Mouse (Mus musculus) adipocyte (in vitro differentiated cells): ENCODE measurements around the gene Mfsd14a.

Experiments
- DNase-seq: peaks from one replicate; pipeline ENCODE4 v3.0.0-alpha.2; 2016; ENCODE audit warnings: low spot score

Mfsd14a gene

GRCm38 (mm10) chr3:116653278-116653945, 9.1 kb downstream of the Mfsd14a start:
- no peak for DNase-seq

- peak; percentile 19 for DNase-seq
Measured at GRCm38 (mm10) chr3:116652033-116652446, 10.4 kb downstream of the Mfsd14a start.

- no peak for DNase-seq
Measured at GRCm38 (mm10) chr3:116650698-116651097, 11.8 kb downstream of the Mfsd14a start.

GRCm38 (mm10) chr3:116648805-116649204, 13.7 kb downstream of the Mfsd14a start:
- peak; percentile 45 for DNase-seq

GRCm38 (mm10) chr3:116646387-116646786, 16.1 kb downstream of the Mfsd14a start:
- DNase-seq = no peak

DNA sequence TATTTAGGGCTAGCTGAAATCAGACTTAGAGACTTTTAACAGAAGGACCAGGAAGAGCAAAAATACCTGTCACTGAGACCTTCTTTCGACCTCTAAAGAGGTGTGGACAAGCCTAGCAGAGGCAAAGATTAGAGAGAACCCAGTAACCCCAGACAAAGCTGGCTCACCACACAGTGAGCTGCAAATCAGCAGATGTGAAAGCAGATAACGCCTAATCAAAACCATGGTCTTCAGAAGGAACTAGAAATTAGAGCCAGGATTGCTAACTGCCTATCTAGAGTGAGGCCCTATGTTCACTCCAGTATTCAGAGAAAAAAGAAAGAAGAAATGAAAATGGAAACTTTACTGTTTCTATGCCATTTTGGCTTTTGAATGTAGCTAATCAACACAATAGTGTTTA, 20.1 kb downstream of the Mfsd14a start:
- DNase-seq = no peak

DNA sequence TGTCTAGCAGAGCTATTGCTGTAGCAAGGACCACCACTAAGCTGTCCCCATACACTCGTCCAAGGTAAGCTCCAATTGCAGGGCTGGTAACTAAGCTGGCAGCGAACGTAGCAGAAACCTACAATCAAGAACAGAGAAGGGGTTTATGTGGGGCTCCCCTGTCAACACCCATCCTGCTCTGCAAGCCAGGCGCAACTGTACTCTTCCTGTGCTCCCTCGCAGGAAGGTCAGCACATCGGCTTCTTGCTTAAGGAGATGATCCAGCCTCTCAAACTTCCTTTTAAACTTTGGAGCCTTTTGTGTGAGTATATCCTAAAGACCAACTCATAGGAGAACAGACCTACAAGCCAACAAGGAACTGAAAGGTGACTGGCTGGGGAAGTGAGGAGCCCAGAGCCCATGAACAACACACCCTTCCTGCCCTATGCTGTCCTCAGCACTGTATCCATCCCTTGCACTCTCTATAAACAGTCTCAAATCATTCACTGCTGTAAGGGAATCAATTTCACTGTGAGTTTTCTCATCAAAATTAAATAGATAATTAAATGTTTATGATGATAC, 20.6 kb downstream of the Mfsd14a start:
- DNase-seq = no peak

DNA sequence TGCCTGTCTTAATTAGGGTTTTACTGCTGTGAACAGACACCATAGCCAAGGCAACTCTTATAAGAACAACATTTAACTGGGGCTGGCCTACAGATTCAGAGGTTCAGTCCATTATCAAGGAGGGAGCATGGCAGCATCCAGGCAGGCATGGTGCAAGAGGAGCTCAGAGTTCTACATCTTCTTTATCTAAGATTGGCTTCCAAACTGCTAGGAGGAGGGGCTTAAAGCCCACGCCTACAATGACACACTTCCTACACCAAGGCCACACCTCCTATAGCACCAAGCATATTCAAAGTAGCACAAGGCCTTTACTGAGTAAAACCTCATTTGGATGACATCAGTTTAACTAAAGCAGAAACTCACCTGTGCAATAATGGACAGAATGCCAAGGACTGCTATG, 22.5 kb downstream of the Mfsd14a start:
- DNase-seq = no peak

DNA sequence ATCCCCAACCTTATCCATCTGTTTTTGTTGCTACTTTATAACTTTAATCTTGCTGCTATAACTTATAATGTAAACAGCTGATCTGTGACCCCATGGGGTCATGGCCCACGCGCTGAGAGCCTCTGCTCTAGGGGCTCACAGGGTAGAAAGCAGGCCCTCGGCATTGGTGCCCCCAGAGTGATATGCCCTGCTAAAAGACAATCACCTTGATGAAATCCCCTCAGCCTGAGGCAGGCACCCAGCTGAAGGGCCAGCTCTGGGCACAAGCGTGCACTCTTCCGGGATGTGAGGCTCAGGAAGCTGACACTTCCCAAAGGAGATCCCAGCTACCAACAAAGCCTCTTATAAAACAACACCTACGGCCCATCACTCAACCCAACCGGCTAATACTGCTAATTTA, 23.9 kb downstream of the Mfsd14a start:
- DNase-seq = no peak

DNA sequence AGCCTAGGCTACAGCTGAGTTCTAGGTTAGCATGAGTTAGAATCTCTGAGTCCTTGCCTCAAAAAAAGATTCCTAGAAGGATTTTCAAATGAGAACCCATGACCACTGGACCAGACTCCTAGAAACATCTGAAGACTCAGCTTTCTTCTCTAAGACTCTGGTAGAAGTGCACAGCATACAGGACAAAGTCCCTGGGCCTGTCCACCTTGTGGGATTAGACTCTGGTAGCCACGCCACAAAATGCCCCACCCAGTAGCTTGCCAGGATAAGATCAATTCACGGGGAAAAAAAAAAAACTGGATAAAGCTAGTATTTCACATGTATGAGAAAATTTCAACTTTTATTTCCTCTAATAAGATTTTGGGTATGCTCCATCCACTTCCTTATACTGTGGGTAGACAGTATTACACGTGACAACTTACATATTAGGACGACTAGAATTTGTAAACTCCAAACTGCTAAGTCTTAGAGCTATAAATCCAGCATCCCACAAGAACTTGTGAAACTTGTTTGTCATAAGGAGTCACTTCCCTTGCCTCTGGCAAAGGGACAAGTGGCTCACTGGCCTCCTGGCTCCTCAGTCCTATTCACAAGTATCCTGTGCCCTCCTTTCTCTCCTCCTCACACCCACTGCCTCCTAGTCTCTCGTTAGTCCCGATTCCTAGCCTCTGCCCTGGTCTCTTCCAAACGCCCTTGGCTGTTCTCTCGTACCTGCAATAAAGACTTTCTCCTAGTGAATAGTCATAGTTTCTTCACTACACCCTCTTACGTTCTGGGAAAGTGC, 24.6 kb downstream of the Mfsd14a start:
- DNase-seq = no peak

DNA sequence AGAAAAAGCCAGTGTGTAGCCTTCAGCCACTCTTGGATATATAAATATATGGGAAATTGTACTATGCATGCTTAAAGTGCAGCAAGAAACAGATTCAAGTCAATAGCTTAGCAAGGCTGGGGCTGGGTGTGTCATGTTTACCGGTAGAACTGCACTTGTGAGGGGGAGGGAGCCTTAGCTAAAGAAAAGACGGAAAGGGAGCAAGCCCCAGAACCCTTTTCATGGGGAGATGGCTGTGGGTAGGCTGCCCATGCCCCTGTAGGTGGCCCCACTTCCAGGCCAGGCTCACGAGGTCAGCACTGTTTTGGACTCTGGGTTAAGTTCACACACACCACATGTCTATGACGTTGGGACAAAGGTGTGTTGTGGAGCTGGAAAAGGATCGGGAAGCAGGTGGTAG, 26.7 kb downstream of the Mfsd14a start:
- no peak for DNase-seq

DNA sequence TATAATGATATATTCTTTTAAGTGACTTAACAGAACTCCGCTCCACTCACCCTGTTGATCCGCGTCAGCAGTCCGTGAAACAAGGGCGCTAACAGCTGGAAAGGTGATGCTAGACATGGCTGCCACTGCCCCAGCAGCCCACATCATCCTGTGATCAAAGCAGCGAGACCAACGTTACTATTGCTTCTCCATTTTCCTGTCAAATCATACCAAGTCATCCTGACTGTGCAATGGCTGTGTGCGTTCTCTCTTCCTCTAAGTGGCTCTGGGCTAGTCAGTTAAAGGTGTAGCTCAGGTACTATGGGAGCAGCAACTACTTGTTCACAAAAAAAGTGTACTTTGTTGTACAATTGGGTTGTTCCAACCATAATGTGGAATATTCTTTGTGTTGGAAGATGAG, 27.6 kb downstream of the Mfsd14a start:
- no peak for DNase-seq

- no peak for DNase-seq
Measured at GRCm38 (mm10) chr3:116634091-116634490, 28.4 kb downstream of the Mfsd14a start.

GRCm38 (mm10) chr3:116632971-116633370, 29.5 kb downstream of the Mfsd14a start:
- DNase-seq = peak; percentile 29

DNA sequence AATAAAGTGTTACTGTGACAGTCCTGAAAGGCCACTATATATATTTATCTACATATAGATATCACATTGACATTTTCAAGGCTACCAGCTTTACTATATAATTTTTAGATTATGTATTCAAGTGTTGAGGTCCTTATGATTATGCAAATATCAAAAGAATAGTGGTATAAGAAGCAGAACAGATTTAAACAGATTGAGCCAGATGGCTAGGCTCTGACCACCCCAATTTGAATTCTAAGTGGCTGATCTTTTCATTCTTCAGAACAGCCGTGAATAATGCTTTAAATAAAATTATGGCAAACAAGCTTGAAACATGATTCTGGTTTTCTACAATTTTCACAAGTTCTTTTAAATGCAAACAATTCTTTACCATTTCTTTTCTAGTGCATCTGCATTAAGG, 31.0 kb downstream of the Mfsd14a start:
- DNase-seq = no peak

DNA sequence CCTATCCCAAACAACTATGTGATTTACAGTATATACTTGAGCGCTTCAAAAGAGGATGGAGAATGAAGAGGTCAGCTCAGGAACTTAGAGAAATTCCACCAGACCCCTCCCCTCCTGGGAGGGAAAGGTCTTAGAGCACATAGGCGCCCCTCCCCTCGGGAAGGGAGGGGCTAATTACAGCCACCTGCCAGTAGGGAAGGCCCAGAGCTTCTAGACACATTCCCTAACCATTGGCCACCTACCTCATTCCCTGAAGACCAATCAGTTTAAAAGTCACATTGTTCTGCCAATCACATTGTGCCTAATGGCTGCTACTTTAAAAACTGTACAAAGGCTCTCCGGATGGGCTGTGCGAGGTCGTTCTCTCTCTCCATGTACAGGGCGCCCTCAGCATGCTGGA, 39.8 kb downstream of the Mfsd14a start:
- no peak for DNase-seq

DNA sequence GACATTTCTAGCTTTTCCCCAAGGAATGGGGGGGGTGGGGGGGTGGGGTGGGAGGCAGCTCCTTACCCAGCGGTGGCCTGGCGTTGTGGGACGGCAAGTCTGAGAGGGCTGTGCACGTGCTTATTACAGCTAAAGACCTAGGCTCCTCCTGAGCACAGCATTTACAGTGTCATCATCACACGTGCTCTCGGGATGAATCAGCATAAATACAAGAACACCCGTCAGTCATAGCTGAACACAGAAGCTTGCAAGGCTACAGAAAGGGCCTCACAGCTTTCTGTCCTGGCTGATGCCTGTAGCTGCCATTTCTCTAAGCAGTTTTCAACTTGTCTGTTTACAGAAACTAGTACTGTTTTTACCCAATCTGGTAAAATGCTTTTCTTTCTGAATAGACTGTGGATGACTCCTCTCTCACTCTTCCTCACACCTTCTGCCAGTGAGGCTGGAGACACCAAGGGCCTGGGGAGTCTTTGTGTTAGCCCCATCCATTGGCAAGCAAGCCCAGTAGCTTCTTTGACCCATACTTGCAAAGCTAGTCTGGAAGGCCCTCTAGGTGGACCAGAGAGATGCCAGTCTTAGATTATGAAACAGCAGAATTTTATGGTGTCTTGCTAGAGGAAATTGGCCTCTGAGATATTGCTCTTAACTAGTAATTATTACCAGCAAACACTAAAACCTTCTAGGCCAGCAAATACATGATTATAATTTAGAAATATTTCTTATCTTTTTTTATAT, 41.7 kb downstream of the Mfsd14a start:
- no peak for DNase-seq

GRCm38 (mm10) chr3:116618855-116619254, 43.6 kb downstream of the Mfsd14a start:
- DNase-seq = no peak

DNA sequence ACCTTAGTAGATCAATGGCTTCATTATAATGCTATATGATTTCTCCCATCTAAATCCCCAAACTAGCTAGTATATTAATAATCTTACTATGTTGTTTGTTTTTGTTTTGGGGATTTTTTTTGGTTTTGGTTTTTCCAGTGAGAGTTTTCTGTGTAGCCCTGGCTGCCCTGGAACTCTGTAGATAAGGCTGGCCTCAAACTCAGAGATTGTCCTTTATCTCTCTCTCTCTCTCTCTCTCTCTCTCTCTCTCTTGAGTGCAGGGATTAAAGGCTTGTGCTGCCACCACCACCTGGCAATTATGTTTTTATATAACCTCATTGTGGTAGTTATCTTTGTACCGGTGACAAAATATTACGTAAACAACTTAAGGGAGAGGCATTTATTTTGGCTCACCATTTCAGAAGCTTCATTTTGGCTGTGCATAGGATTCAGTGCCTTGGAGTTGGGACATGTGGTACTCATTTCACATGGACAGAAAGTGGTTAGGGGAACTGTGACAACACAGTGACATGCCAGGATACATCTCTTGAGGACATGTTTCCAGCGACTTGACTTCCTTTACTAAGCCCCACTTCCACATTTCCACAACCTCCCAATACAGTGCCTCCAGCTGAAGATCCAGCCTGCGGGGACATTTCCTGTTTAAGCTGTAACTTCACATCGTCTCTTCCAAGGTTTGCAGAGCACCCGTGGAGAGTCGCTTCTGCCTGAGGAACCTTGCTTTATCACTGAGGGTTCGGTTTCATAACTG, 47.0 kb downstream of the Mfsd14a start:
- DNase-seq = no peak

GRCm38 (mm10) chr3:116614295-116614892, 48.1 kb downstream of the Mfsd14a start, which contains the start of gene Trmt13:
TSS of gene Trmt13 (minus strand) at chr3:116614587.
- peak; percentile 71 for DNase-seq

DNA sequence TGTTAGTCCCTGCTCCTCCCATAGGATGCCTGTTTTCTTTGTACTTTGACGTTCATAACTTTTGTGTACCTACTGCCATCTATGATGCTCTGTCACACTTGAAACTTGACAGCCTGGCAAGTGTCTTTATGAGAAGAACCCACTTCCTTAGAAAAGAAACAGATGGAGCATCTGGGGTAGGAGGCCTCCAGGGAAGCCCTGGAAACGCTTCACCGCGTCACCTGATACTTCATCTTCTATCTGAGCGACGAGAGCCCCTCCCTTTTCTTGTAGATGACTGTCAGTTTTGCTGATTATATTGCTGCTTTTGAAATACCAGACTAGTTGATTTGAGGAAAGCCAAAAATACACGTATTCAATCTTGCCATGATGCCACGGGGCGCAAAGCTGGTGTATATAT, 57.9 kb downstream of the Mfsd14a start:
- DNase-seq = no peak
